Mouse (Mus musculus) MEL-GATA-1-ER (cell line): ENCODE results near the gene Rarb.

Experiments
- DNase-seq: peaks from one replicate; pipeline ENCODE4 v3.0.0-alpha.2; 2012; ENCODE audit warnings: low read depth; ENCODE audit errors: extremely low read depth

The Rarb gene

GRCm38 (mm10) chr14:16439385-16440126 lies 379.4 kb downstream of the Rarb start:
- DNase-seq: no peak

GRCm38 (mm10) chr14:16437386-16437785 lies 381.6 kb downstream of the Rarb start:
- no peak for DNase-seq

- DNase-seq: no peak
Measured at GRCm38 (mm10) chr14:16434396-16435171, 384.4 kb downstream of the Rarb start.

- no peak for DNase-seq
Measured at GRCm38 (mm10) chr14:16433206-16433605, 385.8 kb downstream of the Rarb start.

GRCm38 (mm10) chr14:16432550-16432949 lies 386.4 kb downstream of the Rarb start:
- no peak for DNase-seq

GRCm38 (mm10) chr14:16431941-16432499 lies 386.9 kb downstream of the Rarb start:
- DNase-seq: no peak

- DNase-seq: no peak
Measured at GRCm38 (mm10) chr14:16427569-16427968, 391.4 kb downstream of the Rarb start.

- DNase-seq: no peak
Measured at GRCm38 (mm10) chr14:16414163-16414562, 404.8 kb downstream of the Rarb start.

- no peak for DNase-seq
Measured at GRCm38 (mm10) chr14:16405187-16405586, 413.8 kb downstream of the Rarb start.

- DNase-seq: no peak
Measured at GRCm38 (mm10) chr14:16384783-16385182, 434.2 kb downstream of the Rarb start.
